Mouse (Mus musculus): ENCODE measurements around the gene Gm13212.
"Not testable (repeated sequence)": the region's sequence is repeated elsewhere in the genome, so short reads cannot be mapped to it uniquely, and the experiment has no call there.

Gm13212 gene

GRCm38 (mm10) chr4:145585078-145585477, at the start of gene Gm13212:
Gene Gm13212, plus strand, starts transcription at chr4:145585166.
- in situ Hi-C loops (cut with MseI, MboI): not testable (repeated sequence)

DNA sequence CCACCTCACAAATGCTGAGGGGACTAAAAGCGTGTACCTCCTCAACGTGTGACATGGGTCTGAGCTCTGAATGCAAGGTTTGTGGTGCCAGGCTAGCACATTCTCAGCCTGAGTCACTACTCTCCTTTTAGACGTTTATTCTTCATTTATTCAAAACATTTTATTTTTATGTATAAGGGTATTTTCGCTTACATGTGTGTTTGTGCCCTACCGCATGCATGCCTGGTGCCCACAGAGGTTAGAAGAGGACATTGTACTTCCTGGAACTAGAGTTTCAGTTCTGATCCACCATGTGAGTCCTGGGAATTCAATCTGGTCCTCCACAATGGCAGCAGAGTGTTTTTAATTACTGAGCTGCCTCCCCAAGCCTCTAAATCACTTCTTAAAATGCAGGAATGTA, 41.1 kb upstream of the Gm13212 start:
- in situ Hi-C loops (cut with MseI, MboI): not testable (repeated sequence)

GRCm38 (mm10) chr4:145545106-145545505, 39.9 kb upstream of the Gm13212 start:
- in situ Hi-C loops (cut with MseI, MboI): not testable (repeated sequence)

DNA sequence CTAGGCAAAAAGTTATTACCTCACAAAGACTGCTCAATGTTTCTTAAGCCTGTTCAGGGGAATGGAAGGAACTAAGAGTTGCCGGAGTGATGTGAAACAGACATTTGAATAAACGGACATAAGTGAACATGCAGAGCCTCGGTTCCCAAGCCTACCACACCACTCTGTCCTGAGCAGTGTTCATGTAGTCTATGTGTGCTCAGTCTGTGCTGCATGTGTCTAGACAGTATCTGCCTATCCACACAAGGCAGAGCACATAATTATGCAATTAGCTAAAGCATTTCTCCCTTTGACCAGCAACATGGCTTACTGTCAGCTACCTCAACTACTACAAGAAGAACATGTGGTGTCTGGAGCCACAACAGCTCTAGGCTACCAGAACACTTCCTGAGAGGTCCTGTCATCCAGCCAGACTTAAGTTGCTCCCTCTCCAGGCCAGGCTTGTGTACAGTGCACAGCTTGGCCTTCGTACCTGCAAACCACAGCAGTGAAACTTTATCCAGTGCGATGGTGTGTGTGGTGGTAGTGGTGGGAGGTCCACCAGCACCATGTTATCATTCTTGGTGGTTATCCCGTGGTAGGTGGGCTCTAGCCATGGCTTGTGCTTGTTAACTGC, 39.1 kb upstream of the Gm13212 start:
- in situ Hi-C loops (cut with MseI, MboI): not testable (repeated sequence)

- in situ Hi-C loops (cut with MseI, MboI): not testable (repeated sequence)
These were observed 38.5 kb upstream of the Gm13212 start for GRCm38 (mm10) chr4:145546477-145546876.

DNA sequence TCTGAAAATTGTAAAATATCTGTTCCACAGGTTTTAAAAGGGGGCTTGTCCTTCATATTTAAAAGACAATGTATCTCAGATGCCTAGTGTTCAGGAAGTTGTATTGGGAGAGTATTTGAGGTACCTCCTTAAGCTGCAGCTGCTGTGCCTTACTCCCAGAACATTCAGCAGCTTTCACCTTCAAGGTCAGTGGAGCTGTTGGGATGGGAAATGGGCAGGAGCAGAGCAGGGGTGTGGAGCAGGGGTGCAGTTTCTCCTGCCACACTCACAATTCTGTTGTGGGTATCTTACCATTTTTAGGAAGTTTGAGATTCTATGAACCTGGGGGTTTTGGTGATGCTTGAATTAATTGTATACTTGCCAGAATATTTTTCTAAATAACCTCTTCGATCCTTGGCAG, 28.3 kb upstream of the Gm13212 start:
- in situ Hi-C loops (cut with MseI, MboI): loop anchor here (5.0 to 25.0 kb wide), 5 partner anchors 124 to 1878 kb away; no protein-coding TSS in a partner anchor

DNA sequence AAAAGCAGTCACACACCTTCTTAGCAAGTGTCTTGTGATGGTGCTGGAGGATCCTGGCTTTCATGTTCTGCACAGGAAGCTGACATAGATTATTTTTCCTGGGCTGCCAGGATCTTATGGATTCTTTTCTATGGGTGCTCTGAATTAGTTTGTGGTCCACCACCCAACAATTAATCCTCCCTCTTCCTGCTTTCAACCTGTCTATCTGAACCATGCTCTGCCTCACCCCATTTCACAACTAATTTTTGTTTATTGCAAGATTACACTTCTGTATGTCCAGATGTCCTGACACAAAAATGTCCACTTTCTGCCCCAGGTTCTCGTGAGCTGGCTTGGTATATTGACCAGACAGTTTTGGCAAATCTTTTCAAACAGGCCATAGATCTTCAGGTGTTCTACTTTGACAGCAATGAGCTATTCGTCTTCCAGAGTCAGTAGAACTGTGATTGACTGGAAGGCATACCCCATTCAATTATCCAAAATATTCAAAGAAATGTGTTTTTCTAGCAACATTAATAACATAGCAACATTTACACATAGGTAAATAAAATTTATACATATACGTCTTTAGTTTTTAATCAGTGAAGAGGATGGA, 25.4 kb upstream of the Gm13212 start:
- in situ Hi-C loops (cut with MseI, MboI): loop anchor here (5.0 to 25.0 kb wide), 7 partner anchors 125 to 1963 kb away; no protein-coding TSS in a partner anchor

DNA sequence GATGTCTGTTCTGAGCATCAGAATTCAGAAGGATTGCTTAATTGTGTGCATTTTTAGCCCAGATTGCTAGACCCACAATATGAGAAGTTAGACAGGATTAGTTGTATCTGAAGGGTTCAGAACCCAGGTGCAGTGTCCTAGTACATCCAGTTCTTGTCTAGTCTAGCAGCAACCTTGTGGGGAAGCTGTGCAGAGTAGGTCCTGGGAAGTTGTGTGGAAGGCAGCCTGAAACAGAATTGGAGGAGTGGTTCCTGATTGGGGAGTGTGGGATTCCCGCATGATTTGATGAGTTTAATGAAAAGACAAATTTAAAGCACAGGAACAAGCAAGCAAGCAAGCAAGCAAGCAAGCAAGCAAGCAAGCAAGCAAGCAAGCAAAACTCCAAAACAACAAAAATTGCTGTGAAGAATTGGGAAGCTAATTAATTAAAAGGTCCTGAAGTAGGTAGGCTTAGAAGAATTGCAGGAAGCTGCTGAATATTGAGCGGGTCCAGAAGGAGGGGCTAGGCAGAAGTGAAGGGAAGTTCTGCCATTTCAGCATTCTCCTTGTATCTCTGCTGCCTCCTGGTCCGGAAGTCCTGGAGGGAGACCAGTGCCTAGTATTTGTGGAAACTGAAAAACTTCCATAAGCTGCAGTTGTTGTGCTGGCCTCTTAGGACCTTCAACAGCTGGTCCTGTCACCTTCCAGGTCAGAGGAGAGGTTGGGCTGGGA, 20.7 kb upstream of the Gm13212 start:
- in situ Hi-C loops (cut with MseI, MboI): loop anchor here (5.0 to 25.0 kb wide), 4 partner anchors 129 to 1958 kb away; no protein-coding TSS in a partner anchor

GRCm38 (mm10) chr4:145570461-145570860, 14.5 kb upstream of the Gm13212 start:
- in situ Hi-C loops (cut with MseI, MboI): loop anchor here (25.0 kb wide), 2 partner anchors 1517 to 1767 kb away; no protein-coding TSS in a partner anchor

DNA sequence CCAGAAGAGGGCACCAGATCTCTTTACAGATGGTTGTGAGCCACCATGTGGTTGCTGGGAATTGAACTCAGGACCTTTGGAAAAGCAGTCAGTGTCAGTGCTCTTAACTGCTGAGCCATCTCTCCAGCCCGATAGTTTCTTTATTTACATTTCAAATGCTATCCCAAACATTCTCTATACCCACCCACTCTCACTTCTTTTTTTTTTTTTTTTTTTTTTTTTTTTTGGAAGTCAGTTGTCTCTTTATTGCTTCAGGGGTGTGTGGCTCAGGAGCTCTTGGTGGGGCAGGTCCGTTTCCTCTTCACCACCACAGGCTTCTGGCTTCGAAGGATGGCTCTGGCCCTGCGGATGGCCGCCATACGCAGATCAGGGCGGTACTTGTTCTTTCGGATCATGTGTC, 8.3 kb upstream of the Gm13212 start:
- in situ Hi-C loops (cut with MseI, MboI): loop anchor here in 1 of 2 experiments (5.0 kb wide), 1 partner anchor 169 kb away; no protein-coding TSS in a partner anchor

- in situ Hi-C loops (cut with MseI, MboI): loop anchor here in 1 of 2 experiments (5.0 kb wide), 1 partner anchor 173 kb away; no protein-coding TSS in a partner anchor
These were observed 4.6 kb upstream of the Gm13212 start for GRCm38 (mm10) chr4:145580333-145580732.

- in situ Hi-C loops (cut with MseI, MboI): not testable (repeated sequence)
These were observed 1.1 kb downstream of the Gm13212 start for GRCm38 (mm10) chr4:145586046-145586445.

DNA sequence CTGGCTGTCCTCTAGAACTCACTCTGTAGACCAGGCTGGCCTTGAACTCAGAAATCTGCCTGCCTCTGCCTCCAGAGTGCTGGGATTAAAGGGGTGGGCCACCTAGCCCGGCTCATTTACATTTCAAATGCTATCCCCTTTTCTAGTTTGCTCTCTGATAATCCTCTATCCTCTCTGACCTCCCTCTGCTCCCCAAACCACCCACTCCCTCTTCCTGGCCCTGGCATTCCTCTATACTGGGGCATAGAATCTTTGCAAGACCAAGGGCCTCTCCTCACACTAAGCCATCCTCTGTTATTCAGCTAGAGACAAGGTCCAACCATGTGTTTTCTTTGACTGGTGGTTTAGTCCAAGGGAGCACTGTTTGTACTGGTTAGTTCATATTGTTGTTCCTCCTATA, 9.2 kb downstream of the Gm13212 start:
- in situ Hi-C loops (cut with MseI, MboI): loop anchor here in 1 of 2 experiments (10.0 kb wide), 1 partner anchor 1531 kb away; no protein-coding TSS in a partner anchor

DNA sequence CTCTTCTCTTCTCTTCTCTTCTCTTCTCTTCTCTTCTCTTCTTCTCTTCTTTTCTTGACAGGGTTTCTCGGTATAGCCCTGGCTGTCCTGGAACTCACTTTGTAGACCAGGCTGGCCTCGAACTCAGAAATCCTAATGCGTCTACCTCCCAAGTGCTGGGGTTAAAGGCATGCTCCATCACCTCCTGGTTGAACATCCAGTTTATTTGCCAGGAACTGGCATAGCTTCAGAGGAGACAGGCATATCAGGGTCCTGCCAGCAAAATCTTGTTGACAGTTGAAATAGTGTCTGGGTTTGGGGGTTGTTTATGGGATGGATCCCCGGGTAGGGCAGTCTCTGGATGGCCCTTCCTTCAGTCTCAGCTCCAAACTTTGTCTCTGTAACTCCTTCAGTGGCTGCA, 9.8 kb downstream of the Gm13212 start:
- in situ Hi-C loops (cut with MseI, MboI): loop anchor here in 1 of 2 experiments (10.0 kb wide), 1 partner anchor 1530 kb away; no protein-coding TSS in a partner anchor

- in situ Hi-C loops (cut with MseI, MboI): not testable (repeated sequence)
These were observed 55.6 kb downstream of the Gm13212 start for GRCm38 (mm10) chr4:145640416-145641185.

DNA sequence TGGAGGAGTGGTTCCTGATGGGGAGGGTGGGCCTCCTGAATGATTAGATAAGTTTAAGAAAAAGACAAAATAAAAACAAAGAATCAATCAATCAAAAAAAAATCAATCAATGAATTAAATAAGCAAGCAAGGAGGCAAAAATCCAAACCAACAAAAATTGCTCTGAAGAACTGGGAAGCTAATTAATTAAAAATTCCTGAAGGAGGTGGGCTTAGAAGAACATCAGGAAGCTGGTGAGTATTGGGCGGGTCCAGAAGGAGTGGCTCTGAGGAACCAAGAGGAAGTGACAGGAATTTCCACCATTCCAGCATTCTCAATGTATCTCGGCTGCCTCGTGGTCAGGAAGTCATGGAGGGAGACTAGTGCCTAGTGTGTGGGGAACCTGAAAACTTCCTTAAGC, 85.4 kb downstream of the Gm13212 start, which contains the start of gene Zfp980:
Gene Zfp980, plus strand, starts transcription at position 301 of the 400 bp plus-strand sequence.
- in situ Hi-C loops (cut with MseI, MboI): not testable (repeated sequence)

DNA sequence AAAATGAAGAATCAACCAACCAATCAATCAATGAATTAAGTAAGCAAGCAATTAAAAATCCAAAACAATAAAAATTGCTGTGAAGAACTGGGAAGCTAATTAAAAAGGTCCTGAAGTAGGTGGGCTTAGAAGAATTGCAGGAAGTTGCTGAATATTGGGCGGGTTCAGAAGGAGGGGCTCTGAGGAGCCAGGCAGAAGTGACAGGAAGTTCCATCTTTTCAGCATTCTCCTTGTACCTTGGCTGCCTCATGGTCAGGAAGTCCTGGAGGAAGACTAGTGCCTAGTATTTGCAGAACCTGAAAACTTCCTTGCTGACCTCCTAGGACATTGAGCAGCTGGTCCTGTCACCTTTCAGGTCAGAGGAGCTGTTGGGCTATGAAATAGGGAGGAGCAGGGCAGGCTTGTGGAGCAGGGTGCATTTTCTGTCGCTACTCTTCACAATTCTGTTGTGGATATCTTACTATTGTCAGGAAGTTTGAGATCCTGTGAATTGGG, 89.4 kb downstream of the Gm13212 start:
- in situ Hi-C loops (cut with MseI, MboI): not testable (repeated sequence)

All from mouse trophoblast stem cell (cell line).